Mouse (Mus musculus) hindbrain, embryonic 10.5 days (tissue): ENCODE results near the gene Camkk1. TPM values are rescaled to one million over a fixed set of nuclear protein-coding genes. Genes with fewer than 3 reads are reported as not detected.

Experiments used
- DNase-seq: peaks from one replicate; pipeline ENCODE4 v3.0.0-alpha.2; 2017; ENCODE audit warnings: low spot score
- H3K27ac ChIP-seq: fragments of 300-500 bp; sonication (generic); 2 replicates; pipeline ENCODE4 v1.5.1; 2016; ENCODE audit warnings: mild to moderate bottlenecking, moderate library complexity
- H3K27me3 ChIP-seq: fragments of 300-500 bp; sonication (generic); 2 replicates; pipeline ENCODE4 v1.6.1; 2016; ENCODE audit warnings: mild to moderate bottlenecking; ENCODE audit not compliant: poor library complexity, insufficient read depth, severe bottlenecking
- H3K36me3 ChIP-seq: fragments of 300-500 bp; sonication (generic); 2 replicates; pipeline ENCODE4 v1.6.1; 2016; ENCODE audit warnings: mild to moderate bottlenecking, moderate library complexity
- H3K4me1 ChIP-seq: fragments of 300-500 bp; sonication (generic); replicated peaks from 2 replicates; pipeline ENCODE4 v1.6.1; 2016; ENCODE audit warnings: mild to moderate bottlenecking
- H3K4me3 ChIP-seq: fragments of 300-500 bp; sonication (generic); 2 replicates; pipeline ENCODE4 v1.5.1; 2016; ENCODE audit warnings: mild to moderate bottlenecking, moderate library complexity
- H3K9me3 ChIP-seq: fragments of 300-500 bp; sonication (generic); 2 replicates; pipeline ENCODE4 v1.6.1; 2016; ENCODE audit warnings: mild to moderate bottlenecking, moderate library complexity
- WGBS: fragments of 180-500 bp; shearing (Covaris S2); methylation state at CpG from one replicate; pipeline ENCODE4 v1.1.7; 2016; 5-methylcytosine and 5-hydroxymethylcytosine counted together
- polyA plus RNA-seq: library from polyadenylated mRNA; unstranded; fragments of >200 nt; fragmentation: Nextera tagmentation; extraction: Ambion mirVana; gene quantifications from 2 replicates; pipeline ENCODE4 v1.2.1, GENCODE M21; 2016

The Camkk1 gene
- polyA plus RNA-seq, 1 experiment from 2014 or later, result 6.6 TPM

DNA sequence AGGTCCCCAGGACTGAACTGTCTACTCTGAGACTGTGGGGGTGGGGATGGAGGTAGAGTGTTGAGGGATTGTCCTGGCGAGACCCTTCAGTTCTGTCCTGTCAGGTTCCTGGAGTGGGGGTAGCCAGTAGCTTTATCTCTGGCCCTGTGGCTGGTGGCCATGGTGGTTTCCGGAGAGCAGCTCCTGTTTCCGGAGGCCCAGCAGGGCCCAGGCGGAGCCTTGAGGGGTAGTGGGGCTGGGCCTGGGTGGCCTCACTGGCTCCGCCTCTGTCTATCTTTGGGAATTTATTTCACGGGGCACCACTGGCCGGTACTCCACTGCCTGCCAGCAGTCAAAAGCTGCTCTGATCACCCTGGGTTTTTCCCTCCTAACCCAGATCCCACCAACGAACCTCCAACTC lies 20.0 kb upstream of the Camkk1 start, which contains the start of gene P2rx1:
P2rx1 (plus strand) TSS at position 333 of the 400 bp plus-strand sequence.
- Histone ChIP-seq H3K4me1 (peaks cover 17% of the 10 kb centered on the region), H3K36me3 (no peaks in the 10 kb centered on the region), H3K27me3 (peaks cover 12% of the 10 kb centered on the region; the same call in 1 of the 2 replicates), H3K4me3 (no peak within 1 kb of the TSS), H3K27ac (0 out of 2 replicates have a peak within 1 kb of the TSS, but pooled peaks have one; percentile 50), H3K9me3 (no peaks in the 10 kb centered on the region)
- WGBS, result 51% methylated on average over 8 of the region's 8 CpGs
- DNase-seq, result no peak

DNA sequence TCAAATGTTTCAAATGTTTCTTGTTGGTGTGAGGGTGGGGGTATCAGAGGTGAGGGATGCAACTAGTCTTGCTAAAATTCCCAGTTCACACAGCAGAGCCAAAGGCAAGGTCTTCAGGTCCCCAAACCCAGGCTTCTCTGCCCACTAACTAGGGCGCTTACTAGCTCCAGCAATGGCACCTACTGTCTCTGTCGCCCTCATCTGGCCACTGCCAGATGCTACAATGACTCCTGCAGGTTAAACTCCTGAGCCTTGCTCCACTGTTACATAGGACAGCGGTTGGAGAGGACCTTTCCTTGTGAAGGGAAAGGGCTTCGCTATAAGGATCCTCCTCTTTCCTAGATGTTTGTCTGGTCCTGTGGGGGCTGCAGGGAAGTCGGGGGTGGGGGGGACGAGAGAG lies 17.8 kb upstream of the Camkk1 start:
- 14% methylated on average over 6 of the region's 6 CpGs for WGBS

DNA sequence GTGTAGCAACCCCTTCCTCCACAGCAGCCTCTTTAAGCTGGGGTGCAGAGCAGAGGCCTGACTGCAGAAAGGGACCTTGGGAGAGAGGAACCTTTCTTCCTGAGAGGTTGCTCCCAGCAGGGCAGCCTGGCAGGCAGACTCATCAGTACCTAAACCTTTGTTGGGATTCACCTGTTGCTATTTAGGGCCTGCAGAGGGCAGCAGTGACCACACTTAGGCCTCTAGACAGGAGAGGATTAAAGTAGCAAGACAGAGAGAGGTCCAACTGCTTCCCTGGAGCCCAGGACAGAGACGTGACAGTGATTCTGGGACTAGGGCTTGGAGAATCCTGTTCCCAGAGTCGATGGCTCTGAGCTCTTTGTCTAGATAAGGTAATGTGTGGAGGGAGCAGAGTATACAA lies 12.4 kb upstream of the Camkk1 start:
- Histone ChIP-seq H3K4me3 (no peak overlapping the region), H3K4me1 (0 out of 2 replicates have a peak, but pooled peaks cover 4% of the 10 kb centered on the region), H3K36me3 (no peaks in the 10 kb centered on the region), H3K27ac (no peak overlapping the region), H3K27me3 (peaks cover 25% of the 10 kb centered on the region), H3K9me3 (peaks cover 2% of the 10 kb centered on the region; the same call in 1 of the 2 replicates)
- DNase-seq, result peak; percentile 60
- 11% methylated on average over 2 of the region's 2 CpGs for WGBS

More for the DNA sequence above, 17.8 kb upstream of the Camkk1 start:
- Histone ChIP-seq H3K4me3 (no peak overlapping the region), H3K4me1 (peaks cover 17% of the 10 kb centered on the region), H3K9me3 (peaks cover 2% of the 10 kb centered on the region; the same call in 1 of the 2 replicates), H3K27me3 (0 out of 2 replicates have a peak, but pooled peaks cover 10% of the 10 kb centered on the region), H3K27ac (no peak overlapping the region), H3K36me3 (no peaks in the 10 kb centered on the region)
- peak; percentile 65 for DNase-seq

DNA sequence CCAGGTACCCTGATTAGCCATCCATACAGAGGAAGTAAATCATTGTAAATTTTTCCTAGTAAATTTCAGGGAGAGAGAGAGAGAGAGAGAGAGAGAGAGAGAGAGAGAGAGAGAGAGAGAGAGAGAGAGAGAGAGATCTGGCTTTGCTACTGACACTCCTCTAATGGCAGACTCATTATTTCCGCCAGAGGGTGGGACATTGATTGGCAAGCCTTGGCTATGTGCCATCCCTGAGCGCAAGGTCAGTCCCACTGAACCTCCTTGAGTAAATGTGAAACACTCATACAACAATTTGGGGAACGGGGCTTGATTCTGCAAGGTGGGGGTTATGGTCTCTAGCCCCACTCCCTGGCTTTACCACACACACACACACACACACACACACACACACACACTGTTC lies 11.7 kb upstream of the Camkk1 start:
- no peak for DNase-seq
- Histone ChIP-seq H3K9me3 (peaks cover 2% of the 10 kb centered on the region; the same call in 1 of the 2 replicates), H3K36me3 (no peaks in the 10 kb centered on the region), H3K27me3 (peaks cover 25% of the 10 kb centered on the region), H3K27ac (no peak overlapping the region), H3K4me1 (0 out of 2 replicates have a peak, but pooled peaks cover 4% of the 10 kb centered on the region), H3K4me3 (no peak overlapping the region)
- WGBS, result 79% methylated on average over 3 of the region's 3 CpGs

DNA sequence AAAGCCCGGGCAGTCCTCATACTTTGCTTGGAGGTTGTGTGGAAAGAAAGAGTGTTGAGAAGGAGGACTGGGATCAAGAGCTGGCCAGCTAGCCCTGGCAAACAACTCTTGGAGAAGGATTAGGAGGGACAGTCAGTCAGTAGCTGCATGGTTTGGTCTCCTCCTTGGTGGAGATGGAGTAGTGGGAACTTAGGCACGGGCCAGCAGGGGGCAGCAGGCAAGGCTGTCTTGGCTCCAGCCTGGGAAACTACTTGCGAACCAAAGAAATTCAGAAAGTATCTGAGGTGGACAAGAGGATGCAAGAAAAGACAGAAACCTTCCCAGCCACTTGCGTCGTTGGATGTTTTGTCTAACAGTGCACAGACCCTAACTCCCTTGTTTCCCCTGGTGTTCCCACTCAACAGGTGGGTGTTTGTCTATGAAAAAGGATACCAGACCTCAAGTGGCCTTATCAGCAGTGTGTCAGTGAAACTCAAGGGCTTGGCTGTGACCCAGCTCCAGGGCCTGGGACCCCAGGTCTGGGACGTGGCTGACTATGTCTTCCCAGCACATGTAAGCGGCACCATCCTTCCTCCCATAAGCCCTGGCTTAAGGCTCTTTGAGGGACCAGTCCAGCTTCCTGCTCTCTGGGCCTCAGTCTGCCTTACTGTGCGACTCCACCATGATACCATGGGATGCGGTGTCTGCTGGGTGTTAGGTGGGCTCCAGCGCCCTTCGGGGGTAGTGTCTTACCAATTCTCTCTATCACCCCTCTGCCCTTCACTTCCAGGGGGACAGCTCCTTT lies 10.9 kb upstream of the Camkk1 start:
- no peaks in the 10 kb centered on the region for H3K36me3 ChIP-seq
- no peak overlapping the region for H3K27ac ChIP-seq
- 62% methylated on average over 11 of the region's 11 CpGs for WGBS
- 0 out of 2 replicates have a peak, but pooled peaks cover 4% of the 10 kb centered on the region for H3K4me1 ChIP-seq
- H3K4me3 ChIP-seq, result no peak overlapping the region
- peaks cover 25% of the 10 kb centered on the region for H3K27me3 ChIP-seq
- peak; percentile 53 for DNase-seq
- H3K9me3 ChIP-seq, result peaks cover 2% of the 10 kb centered on the region; the same call in 1 of the 2 replicates

DNA sequence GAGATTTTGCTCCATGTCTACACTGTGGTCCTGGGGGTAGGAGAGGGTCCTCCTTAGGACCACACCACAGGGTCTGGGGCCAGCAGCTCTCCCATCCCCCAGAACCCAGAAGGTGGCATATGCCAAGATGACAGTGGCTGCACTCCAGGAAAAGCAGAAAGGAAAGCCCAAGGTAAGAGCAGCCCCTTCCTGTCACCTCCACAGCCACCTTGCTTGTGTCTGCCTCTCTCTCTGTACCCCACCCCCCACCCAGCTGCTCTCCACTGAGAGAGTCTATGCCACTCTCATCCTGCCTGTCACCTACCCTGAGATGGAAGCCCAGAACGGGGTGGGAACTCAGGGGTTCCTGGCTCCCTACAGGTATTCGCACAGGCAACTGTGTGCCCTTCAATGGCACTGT lies 10.0 kb upstream of the Camkk1 start:
- WGBS, result 63% methylated on average over 2 of the region's 2 CpGs
- Histone ChIP-seq H3K4me3 (no peak overlapping the region), H3K36me3 (no peaks in the 10 kb centered on the region), H3K4me1 (peaks cover 6% of the 10 kb centered on the region), H3K27me3 (peaks cover 26% of the 10 kb centered on the region), H3K9me3 (peaks cover 2% of the 10 kb centered on the region; the same call in 1 of the 2 replicates), H3K27ac (no peak overlapping the region)
- DNase-seq, result no peak

DNA sequence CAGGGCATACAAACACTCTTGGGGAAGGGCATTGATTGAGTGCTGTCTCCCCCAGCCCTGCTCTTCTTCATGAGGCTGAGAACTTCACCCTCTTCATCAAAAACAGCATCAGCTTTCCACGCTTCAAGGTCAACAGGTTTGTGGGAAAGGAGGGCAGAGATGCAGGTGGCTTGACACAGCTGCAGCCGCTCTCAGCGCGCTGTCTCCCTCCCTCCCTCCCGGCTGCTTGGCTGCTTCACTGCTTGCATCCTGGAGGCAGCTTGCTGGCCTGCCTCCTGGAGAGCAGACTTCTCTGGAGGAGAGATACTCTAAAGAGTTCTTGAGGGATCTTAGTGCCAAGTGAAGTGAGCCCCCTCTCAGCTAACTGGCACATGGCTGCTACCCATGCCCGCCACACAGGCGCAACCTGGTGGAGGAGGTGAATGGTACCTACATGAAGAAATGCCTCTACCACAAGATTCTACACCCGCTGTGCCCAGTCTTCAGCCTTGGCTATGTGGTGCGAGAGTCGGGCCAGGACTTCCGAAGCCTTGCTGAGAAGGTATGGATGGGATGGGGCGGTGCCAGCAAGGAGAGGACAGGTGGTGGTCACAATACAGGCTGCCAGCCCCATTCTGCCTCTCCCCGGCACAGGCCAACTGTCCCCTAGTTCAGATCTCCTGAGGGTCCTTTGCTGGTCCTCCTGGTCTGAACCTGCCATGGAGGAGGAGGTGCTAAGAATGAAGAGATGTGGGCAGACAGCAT lies 9.1 kb upstream of the Camkk1 start:
- Histone ChIP-seq H3K4me1 (peaks cover 10% of the 10 kb centered on the region), H3K4me3 (no peak overlapping the region), H3K9me3 (no peaks in the 10 kb centered on the region), H3K36me3 (no peaks in the 10 kb centered on the region), H3K27me3 (peaks cover 30% of the 10 kb centered on the region), H3K27ac (no peak overlapping the region)
- DNase-seq, result no peak
- WGBS, result 55% methylated on average over 13 of the region's 13 CpGs

DNA sequence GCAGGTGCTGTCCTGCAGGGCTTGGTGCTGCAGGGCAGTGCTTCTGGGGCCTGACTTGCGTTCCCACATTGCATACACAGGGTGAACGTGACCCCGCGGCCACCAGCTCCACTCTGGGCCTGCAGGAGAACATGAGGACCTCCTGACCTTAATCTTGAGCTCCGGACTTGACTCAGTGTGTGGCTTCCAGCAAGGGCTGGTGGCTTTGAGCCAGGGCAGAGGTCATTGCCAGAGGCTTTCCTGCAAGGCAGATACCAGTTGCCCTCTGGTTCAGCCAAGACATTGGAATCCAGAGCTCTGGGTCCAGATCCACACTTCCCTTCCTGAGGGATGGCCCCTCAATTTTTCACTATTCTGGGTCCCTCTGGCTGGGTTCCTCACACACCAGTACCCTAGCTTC lies 4.8 kb upstream of the Camkk1 start:
- no peak for DNase-seq
- H3K27me3 ChIP-seq, result peaks cover 57% of the 10 kb centered on the region
- H3K4me1 ChIP-seq, result peaks cover 15% of the 10 kb centered on the region
- WGBS, result 64% methylated on average over 5 of the region's 5 CpGs
- no peak overlapping the region for H3K4me3 ChIP-seq
- no peaks in the 10 kb centered on the region for H3K36me3 ChIP-seq
- H3K9me3 ChIP-seq, result no peaks in the 10 kb centered on the region
- H3K27ac ChIP-seq, result no peak overlapping the region

DNA sequence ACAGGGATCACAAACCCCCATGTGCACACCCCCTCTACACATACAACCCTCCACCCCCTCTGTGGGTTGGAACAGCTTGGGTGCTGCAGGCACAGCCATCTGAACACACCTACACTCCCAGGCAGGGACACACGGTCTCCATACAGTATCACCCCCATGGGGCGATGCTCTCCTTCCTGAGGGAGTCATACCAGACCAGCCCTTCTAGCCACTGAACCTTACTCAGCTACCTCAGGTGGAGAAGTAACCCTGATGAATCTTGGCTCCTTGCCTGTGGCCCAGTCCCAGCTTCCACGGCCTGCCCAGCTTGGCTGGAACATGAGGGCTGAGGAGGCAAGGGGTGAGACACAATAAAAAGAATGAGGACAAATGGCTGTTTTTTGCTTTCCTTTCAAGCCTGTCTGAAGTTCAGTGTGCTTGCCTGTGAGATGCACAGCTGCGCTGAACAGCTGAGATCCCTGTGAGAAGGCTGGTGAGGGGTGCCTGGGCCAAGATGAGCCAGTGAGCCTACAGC lies 3.9 kb upstream of the Camkk1 start:
- no peak overlapping the region for H3K4me3 ChIP-seq
- WGBS, result 85% methylated on average over 4 of the region's 4 CpGs
- no peak overlapping the region for H3K27ac ChIP-seq
- H3K27me3 ChIP-seq, result peaks cover 57% of the 10 kb centered on the region
- H3K4me1 ChIP-seq, result peaks cover 23% of the 10 kb centered on the region
- H3K36me3 ChIP-seq, result no peaks in the 10 kb centered on the region
- no peaks in the 10 kb centered on the region for H3K9me3 ChIP-seq
- DNase-seq, result no peak

DNA sequence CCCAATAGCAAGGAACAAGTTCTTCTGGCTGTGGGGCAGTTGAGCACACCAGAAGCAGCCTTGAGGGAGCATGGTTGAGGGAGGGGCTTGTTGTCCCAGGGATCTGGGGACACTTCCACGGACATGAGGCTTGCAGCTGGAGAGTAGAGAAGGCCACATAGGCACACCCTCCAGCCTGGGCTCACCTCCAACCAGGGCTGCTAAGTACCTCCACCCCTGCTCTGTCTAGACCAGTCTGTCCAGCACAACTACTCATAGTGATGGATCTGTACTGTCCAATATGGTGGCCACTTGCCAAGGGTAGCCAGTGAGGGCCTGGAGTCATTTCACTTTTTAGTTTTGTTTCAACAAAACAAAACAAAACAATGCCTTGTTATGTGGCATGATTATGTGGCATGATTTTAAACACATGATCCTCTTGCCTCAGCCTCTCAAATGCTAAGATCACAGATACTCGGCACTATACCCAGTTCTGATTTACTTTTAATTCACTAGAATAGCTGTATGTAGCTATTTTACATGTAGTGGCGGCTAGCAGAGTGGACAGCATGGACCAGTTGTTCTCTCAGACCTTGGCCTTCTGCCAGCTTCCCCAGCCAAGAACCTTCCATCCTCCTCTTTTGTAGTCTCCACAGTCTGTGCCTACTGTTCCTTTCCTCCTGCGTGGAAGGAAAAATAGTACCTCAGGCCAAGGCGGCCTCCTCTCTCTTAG lies 3.3 kb upstream of the Camkk1 start:
- no peak overlapping the region for H3K27ac ChIP-seq
- peaks cover 23% of the 10 kb centered on the region for H3K4me1 ChIP-seq
- no peak overlapping the region for H3K4me3 ChIP-seq
- no peaks in the 10 kb centered on the region for H3K9me3 ChIP-seq
- WGBS, result 77% methylated on average over 5 of the region's 5 CpGs
- H3K36me3 ChIP-seq, result no peaks in the 10 kb centered on the region
- peaks cover 59% of the 10 kb centered on the region for H3K27me3 ChIP-seq
- DNase-seq, result no peak

DNA sequence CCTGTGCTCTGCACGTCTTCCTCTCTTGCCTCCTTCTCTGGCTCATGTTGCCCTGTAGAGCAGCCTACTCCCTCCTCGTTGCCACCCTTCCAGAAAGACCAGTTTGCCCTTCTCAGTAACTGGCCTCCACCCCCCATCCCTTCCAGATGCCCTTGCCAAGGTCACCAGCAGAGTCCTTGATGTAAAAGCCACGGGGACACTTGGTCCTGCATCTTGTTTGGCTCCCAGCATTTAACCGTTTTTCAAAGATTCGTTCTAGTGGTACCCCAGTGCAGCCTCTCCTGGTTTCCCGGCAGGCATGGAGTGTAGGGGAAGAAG lies 2.7 kb upstream of the Camkk1 start:
- WGBS, result 81% methylated on average over 6 of the region's 6 CpGs
- H3K4me1 ChIP-seq, result peaks cover 23% of the 10 kb centered on the region
- H3K27me3 ChIP-seq, result peaks cover 64% of the 10 kb centered on the region
- no peaks in the 10 kb centered on the region for H3K36me3 ChIP-seq
- H3K9me3 ChIP-seq, result no peaks in the 10 kb centered on the region
- no peak overlapping the region for H3K4me3 ChIP-seq
- no peak for DNase-seq
- H3K27ac ChIP-seq, result no peak overlapping the region

DNA sequence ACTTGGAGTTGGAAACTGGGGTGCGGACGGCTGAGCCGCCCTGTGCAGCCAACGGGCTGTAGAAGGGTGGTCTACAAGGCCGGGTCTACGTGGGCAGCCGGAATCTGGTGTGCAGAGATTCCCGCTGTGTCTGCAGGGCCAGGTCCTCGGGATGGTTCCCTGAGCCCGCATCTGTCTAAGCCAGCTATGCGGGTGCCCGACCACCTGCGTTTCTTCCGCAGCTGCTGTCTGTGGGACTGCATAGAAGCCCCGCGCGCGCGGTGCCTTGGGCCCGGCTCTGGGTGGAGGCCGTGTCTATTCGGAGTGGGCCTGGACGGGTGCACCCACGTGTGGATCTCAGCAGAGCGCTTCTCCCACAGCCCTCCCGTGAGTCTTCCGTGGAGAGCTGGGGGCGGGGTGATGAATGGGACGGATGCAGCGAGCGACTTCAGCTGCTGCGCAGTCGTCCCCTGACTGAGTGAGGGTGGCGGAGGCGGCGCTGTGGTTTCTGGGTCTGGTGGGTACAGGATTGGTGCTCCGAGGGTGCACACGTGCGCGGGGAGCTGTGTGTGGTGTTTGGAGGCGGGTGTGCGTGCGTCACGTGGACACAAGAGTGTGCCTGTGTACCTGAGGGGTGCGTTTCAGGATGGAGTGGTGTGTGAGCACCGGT lies 463 bp downstream of the Camkk1 start:
- peak; percentile 35 for DNase-seq
- Histone ChIP-seq H3K27me3 (peaks cover 83% of the 10 kb centered on the region), H3K36me3 (no peaks in the 10 kb centered on the region), H3K4me1 (peaks cover 24% of the 10 kb centered on the region), H3K9me3 (no peaks in the 10 kb centered on the region), H3K4me3 (peak overlapping the region; percentile 72), H3K27ac (peak overlapping the region; percentile 74)
- 2% methylated on average over 46 of the region's 46 CpGs for WGBS
